Mouse (Mus musculus): Measurements from ENCODE around the gene B3gat1.

Gene B3gat1

DNA sequence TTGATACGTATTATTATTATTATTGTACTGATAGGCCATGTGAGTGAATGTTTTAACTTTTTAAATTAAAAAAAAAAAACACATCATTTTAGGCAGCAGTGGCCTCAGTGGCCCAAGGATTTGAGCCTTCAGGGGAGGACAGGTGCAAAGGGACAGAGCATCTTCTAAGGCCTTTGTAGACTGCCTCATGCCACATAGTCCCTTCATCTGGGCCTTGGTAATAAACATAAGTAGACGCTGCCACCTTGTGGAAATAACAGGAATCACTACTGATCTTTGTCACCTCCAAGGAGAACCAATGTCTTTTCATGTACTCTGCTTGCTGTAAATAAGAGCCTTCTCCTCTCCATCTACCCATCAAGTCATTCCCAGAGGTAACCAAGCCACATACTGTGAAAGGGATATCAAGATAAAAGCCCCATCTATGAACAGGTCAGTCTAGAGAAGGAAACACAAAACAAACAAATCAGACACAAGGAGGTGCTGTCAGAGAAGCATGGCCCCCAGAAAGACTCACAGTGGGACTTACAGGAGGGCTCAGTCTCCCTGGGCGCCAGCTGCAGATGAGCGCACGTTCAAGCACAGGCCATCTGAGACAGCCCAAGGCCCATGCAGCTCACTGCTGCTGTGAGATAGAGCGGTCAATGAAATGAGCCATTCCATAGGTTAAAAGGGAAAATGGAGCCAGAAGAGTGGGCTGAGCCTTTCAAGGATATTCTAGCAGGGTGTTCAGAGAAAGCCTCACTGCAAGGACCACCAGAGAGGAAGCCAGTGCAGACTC is 42.8 kb downstream of the B3gat1 start:
- no peak for DNase-seq (ENCODE audit: low spot score in 2 of 2)

DNA sequence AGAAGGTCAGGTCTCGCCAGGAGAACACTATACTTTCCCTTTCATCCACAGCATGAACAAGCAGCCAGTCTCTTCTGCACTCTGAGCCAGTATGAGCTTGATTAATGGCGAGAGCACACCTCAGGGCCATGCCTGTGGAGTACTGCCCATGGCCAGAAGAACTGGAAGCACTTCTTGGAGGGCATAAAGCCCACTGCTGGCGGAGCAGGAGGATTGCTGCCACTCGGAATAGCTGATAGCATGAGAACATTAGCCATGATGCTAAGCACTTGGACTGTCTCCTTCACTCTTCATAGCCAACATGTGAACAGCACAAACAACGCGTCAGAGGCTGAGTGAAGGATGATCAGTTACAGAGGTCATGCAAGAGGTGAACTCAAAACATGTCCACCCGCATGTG is 44.9 kb downstream of the B3gat1 start:
- no peak for DNase-seq (ENCODE audit: low spot score in 2 of 2)

DNA sequence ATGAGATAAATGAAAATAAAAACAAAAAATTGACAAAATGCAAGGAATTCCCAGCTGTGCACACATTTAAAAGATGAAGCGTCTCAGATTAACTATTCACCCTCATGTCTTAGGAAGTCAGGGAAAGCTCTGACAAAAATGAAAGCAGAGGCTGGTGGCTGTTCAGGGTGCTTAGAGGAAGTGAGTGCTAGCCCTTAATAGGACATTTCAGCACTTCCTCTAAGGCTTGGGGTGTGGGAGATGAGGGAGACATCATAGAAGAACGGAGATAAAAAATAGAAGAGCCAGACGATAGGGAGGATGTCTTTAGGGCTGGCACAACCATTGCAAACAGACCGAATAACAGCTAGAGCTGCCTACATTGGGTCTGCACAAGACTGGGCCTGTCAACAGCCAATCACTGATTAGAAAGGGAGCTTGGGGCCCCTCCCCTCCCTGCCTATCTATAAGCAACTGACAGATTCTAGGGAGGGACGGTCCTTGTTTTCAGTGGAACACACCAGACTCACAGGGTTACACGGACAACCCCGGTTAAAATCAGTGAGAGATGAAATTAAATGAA is 50.0 kb downstream of the B3gat1 start:
- no peak for DNase-seq (ENCODE audit: low spot score in 2 of 2)

DNA sequence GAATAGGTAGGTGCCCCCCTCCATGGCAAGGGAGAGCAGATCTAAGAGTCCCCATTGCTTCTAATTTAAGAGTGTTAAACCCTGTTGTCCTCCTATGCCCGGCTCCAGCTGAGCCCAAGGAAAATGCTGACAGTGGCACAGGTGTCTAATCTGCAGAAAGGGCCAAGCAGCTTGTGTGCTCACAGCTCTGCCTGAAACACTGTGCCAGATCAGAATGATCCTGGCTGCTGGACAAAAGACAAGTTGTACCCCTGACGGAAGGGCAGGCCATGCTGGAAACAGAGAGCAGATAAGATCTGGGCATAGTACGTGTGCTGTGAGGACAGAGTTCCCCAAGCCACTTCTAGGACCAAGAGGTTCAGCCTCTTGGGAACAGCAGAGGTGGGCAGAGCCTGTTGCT is 59.3 kb downstream of the B3gat1 start:
- no peak for DNase-seq (ENCODE audit: low spot score in 2 of 2)

DNA sequence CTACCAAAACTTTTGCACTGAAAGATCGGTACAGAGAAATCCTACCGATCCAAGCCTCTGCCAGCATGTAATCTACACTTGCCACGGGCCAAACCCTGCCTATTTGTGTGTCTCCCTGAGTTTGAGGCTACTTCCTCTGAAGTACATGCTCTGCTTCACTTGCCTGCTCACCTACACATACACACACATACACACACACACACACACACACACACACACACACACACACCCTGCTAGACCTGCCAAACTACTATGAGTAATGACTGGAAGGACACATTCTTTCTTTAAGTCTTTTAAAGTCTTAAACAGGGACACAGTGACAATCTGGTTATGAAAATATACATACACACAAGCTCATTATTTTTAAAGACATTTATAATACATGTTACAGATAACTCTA is 64.7 kb downstream of the B3gat1 start:
- no peak for DNase-seq (ENCODE audit: low spot score in 2 of 2)

DNA sequence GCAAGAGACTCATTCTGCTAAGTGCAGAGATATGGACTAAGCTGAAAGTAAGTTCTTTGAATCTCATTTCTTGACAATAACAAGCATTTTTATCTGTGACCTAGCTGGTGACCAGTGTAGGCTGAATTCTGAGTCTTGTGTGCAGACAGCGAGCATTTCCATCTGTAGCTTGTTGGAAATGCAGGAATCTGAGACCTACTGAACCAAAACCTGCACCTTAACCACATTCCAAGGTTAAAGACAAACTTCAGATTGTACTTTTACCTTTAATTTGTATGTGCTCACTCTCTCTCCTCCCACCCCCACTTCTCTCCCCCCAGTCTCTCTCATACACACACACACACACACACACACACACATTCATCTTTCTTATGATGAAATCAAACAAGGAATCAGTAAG is 65.2 kb downstream of the B3gat1 start:
- no peak for DNase-seq (ENCODE audit: low spot score in 2 of 2)

DNA sequence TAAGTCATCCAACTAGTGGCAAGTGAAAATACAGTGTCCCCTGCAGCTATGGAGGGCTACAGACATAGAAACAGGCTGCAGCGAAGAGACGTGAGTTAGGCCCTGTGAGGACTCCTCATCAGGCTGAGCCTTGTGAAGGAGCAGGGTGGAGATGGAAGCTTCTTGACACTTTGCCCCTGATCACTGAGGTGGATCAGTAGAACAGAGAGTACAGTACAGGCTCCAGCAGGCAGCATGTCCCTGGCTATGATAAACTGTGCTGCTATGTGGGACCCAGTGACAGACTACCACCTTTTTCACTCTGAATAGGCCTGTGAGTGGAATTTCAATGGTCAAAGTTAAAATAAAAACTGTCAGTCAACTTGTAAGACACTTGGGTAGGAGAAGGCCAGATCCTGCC is 66.8 kb downstream of the B3gat1 start:
- DNase-seq (ENCODE audit: low spot score in 2 of 2), result no peak

DNA sequence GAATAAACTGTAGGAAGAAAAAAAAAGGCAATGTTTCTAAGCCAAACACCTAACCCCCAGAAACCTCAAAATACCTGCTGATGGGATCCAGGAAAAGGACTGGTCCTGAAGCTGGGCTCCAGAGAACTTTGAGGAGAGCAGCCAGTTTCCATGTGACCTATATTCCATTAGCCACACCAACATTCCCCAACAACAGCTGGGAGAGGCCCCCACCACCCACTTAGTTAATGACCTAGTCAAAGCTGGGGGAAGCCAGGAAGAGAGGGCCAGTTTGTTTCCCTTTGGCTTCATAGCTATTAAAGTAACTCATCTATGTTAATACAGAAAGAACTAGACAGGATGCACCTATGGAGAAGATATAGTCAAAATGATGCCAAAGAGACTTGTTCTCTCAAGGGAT is 70.8 kb downstream of the B3gat1 start:
- DNase-seq (ENCODE audit: low spot score in 2 of 2), result no peak

DNA sequence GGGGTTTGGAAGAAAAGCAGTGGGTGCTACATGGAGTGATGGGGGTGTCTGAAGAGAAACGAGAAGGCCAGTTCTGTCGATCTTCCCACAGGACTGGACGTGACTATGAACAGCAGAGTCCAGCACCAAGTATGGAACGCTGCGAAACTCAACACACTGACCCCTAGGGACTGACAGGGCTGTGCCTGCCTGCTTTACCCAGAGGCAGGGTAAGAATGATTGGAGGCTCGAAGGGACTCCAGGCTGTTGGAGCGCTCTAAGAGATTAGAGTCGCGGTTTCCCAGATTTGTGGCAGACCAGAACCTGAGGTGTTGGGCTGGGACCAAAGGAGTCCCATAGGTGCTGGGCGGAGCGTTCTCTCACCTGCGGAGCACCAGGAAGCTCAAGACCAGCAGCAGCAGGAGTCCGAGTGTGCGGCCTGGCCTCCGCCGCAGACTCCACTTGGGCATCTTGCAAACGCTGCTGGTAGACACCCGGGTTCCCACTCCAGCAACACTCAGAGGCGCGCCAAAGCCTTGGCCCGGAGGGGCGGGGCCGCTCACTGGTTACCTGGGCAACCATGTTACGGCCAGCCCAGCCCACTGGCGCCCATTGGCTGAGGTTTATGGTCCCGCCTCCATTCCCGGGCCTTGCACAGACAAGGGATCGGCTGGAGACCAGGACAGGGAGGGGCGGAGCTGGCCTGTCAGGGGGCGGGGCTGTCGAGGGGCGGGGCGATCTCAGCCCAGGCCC is 72.6 kb downstream of the B3gat1 start, which contains the start of gene Glb1l2:
TSS of gene Glb1l2 (minus strand) at position 534 of the 732 bp plus-strand sequence.
- DNase-seq (ENCODE audit: low spot score in 2 of 2), result peak; percentile 69 to 77

DNA sequence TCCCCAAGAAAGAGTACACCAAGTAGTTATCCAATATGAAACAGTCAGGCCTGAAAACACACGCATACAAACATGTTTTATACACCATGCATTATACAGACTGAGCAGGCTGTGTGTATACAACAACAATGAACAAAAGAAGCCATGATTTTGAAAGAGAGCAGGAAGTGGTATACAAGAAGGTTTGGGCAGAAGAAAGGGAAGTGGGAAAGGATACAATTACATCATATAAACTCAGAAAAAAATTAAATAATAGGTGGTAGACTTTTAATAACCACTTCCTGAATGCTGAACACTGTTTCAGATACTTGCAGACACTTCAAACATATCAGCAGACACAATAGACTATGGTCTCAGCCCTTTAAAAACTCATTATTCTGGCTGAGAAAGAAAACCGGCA is 75.2 kb downstream of the B3gat1 start:
- no peak for DNase-seq (ENCODE audit: low spot score in 2 of 2)
